Mouse (Mus musculus): ENCODE data around the gene AY074887. TPM values are rescaled to one million over a fixed set of nuclear protein-coding genes. Genes with fewer than 3 reads are reported as not detected.
"Not testable (repeated sequence)": the region's sequence is repeated elsewhere in the genome, so short reads cannot be mapped to it uniquely, and the experiment has no call there.

AY074887 gene
- total and polyA plus RNA-seq, 2 experiments from 2014 or later = 0.37 TPM; not detected in 1

DNA sequence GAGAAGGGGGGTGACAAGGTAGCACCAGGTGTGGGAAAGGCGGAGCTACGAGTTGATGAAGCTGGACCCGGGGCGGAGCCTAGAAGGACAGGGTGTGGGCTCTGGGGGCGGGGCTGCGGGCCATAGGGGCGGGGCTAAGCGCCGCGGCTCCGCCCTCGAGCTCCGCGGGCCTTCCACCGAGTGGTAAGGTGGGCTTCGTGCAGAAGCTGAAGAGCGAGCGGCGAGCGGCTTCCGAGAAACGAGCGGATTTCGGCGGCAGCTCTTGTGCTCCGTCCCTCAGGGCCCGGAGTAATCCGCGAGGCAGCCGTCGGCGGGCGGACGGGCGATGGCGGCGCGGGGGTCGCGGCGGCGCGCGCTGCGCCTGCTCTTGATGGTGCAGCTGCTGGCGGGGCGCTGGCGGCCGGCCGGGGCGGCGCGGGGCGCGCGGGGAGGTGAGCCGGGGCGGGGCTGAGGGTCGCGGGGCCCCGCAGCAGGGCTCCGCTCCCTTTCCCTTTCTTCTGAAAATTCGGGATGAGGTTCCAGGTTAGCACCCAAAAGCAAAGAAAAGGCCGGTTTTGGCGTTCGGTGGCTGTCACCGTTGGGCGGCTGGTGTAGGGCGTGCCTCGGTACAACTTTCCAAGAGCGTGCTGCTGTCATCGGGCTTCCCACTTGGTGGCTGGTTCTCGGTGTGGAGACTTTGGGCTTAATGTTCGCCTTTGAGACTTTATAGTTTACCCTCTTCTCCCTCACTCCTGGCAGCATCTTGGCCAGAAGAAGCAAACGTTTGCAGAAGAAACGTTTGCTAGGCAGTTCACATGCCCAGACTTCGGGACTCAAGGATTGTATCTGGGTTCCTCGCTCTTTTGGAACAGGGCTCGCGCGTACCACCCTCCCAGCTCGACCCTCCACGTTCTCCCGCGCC lies 30.7 kb upstream of the AY074887 start:
- H3K9ac ChIP-seq (replicated peaks; ENCODE audit: low read depth, low read length) = peak overlapping the region; percentile 26; the same call in 1 of the 2 replicates
- H3K27me3 ChIP-seq (ENCODE audit: control insufficient read depth, insufficient read depth, low read length) = peaks cover 45% of the 10 kb centered on the region
- peak overlapping the region; percentile 55 for H3K4me3 ChIP-seq (ENCODE audit: low read depth, low read length)
- H3K4me1 ChIP-seq (ENCODE audit: control insufficient read depth, insufficient read depth) = no peaks in the 10 kb centered on the region
- peak overlapping the region; percentile 89 for H3K4me2 ChIP-seq (ENCODE audit: low read depth, low read length)
- DNase-seq (ENCODE audit: low spot score) (peak; percentile 10), ATAC-seq (ENCODE audit: insufficient read depth, low read depth) (peak; percentile 70)
- TF ChIP-seq EP300 (IDR thresholded peaks at IDR 0.05; ENCODE audit: low read depth) (no peak), CTCF (IDR thresholded peaks at IDR 0.05; ENCODE audit: low read depth) (no peak)
- no peak overlapping the region for H3K27ac ChIP-seq (ENCODE audit: low read depth)
- H3K9me3 ChIP-seq (replicated peaks; ENCODE audit: control insufficient read depth, low read length) = no peaks in the 10 kb centered on the region
- H3K36me3 ChIP-seq (replicated peaks; ENCODE audit: control insufficient read depth, insufficient read depth, low read length) = no peaks in the 10 kb centered on the region
- under 1% methylated on average over 73 of the region's 85 CpGs for WGBS

GRCm38 (mm10) chr9:54980674-54981073 lies 29.9 kb upstream of the AY074887 start, which contains the start of gene Chrna5:
TSS of gene Chrna5 (plus strand) at chr9:54980880.
- DNase-seq (ENCODE audit: low spot score) (no peak), ATAC-seq (ENCODE audit: insufficient read depth, low read depth) (no peak)
- H3K27me3 ChIP-seq (ENCODE audit: control insufficient read depth, insufficient read depth, low read length) = peaks cover 46% of the 10 kb centered on the region
- H3K36me3 ChIP-seq (replicated peaks; ENCODE audit: control insufficient read depth, insufficient read depth, low read length) = no peaks in the 10 kb centered on the region
- peak within 1 kb of the TSS; percentile 55 for H3K4me3 ChIP-seq (ENCODE audit: low read depth, low read length)
- H3K27ac ChIP-seq (ENCODE audit: low read depth) = no peak within 1 kb of the TSS
- no peak for TF ChIP-seq CTCF (IDR thresholded peaks at IDR 0.05; ENCODE audit: low read depth)
- 66% methylated on average over 8 of the region's 8 CpGs for whole genome bisulfite sequencing
- H3K9me3 ChIP-seq (replicated peaks; ENCODE audit: control insufficient read depth, low read length) = no peaks in the 10 kb centered on the region
- H3K4me2 ChIP-seq (ENCODE audit: low read depth, low read length) = peak within 1 kb of the TSS; percentile 89
- H3K9ac ChIP-seq (replicated peaks; ENCODE audit: low read depth, low read length) = peak within 1 kb of the TSS; percentile 26; the same call in 1 of the 2 replicates
- no peaks in the 10 kb centered on the region for H3K4me1 ChIP-seq (ENCODE audit: control insufficient read depth, insufficient read depth)

GRCm38 (mm10) chr9:54969972-54970637 lies 19.3 kb upstream of the AY074887 start:
- no peaks in the 10 kb centered on the region for H3K9me3 ChIP-seq (replicated peaks; ENCODE audit: control insufficient read depth, low read length)
- TF ChIP-seq CTCF (IDR thresholded peaks at IDR 0.05; ENCODE audit: low read depth) (no peak), EP300 (IDR thresholded peaks at IDR 0.05; ENCODE audit: low read depth) (no peak)
- H3K4me1 ChIP-seq (ENCODE audit: control insufficient read depth, insufficient read depth) = no peaks in the 10 kb centered on the region
- H3K36me3 ChIP-seq (replicated peaks; ENCODE audit: control insufficient read depth, insufficient read depth, low read length) = no peaks in the 10 kb centered on the region
- H3K9ac ChIP-seq (replicated peaks; ENCODE audit: low read depth, low read length) = no peak overlapping the region
- WGBS = 53% methylated on average over 8 of the region's 8 CpGs
- H3K27ac ChIP-seq (ENCODE audit: low read depth) = no peak overlapping the region
- H3K27me3 ChIP-seq (ENCODE audit: control insufficient read depth, insufficient read depth, low read length) = no peaks in the 10 kb centered on the region
- ATAC-seq (ENCODE audit: insufficient read depth, low read depth) (no peak), DNase-seq (ENCODE audit: low spot score) (no peak)
- no peak overlapping the region for H3K4me3 ChIP-seq (ENCODE audit: low read depth, low read length)
- no peak overlapping the region for H3K4me2 ChIP-seq (ENCODE audit: low read depth, low read length)

- ATAC-seq (ENCODE audit: insufficient read depth, low read depth) = no peak
- Histone ChIP-seq H3K4me1 (ENCODE audit: control insufficient read depth, insufficient read depth) (no peaks in the 10 kb centered on the region), H3K9me3 (replicated peaks; ENCODE audit: control insufficient read depth, low read length) (no peaks in the 10 kb centered on the region), H3K27me3 (ENCODE audit: control insufficient read depth, insufficient read depth, low read length) (no peaks in the 10 kb centered on the region), H3K27ac (ENCODE audit: low read depth) (no peak overlapping the region), H3K9ac (replicated peaks; ENCODE audit: low read depth, low read length) (no peak overlapping the region), H3K4me3 (ENCODE audit: low read depth, low read length) (no peak overlapping the region), H3K36me3 (replicated peaks; ENCODE audit: control insufficient read depth, insufficient read depth, low read length) (peaks cover 16% of the 10 kb centered on the region), H3K4me2 (ENCODE audit: low read depth, low read length) (no peak overlapping the region)
- no peak for DNase-seq (ENCODE audit: low spot score)
- TF ChIP-seq CTCF (IDR thresholded peaks at IDR 0.05; ENCODE audit: low read depth) = no peak
- TF ChIP-seq EP300 (IDR thresholded peaks at IDR 0.05; ENCODE audit: low read depth) = no peak
These were observed 12.9 kb upstream of the AY074887 start for GRCm38 (mm10) chr9:54963669-54964068.

DNA sequence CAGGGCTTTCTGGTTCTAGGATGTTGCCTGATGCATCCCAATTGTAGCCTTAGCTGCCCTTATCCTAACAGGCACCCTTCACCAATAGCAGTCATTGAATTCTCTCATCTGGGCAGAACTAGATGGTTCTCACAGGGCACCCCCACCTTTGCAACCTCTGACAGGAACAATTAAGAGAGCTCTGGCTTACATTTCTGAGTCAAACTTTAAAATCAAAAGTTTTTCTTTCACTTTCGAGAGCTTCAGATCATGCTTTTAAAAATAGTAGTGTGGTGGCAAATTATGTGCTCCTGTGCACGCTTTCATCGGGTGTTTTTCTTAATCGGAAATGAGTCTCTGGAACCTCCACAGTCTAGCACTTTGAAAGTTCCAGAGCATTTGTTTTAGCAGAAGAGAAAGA lies 10.3 kb upstream of the AY074887 start:
- WGBS = 90% methylated on average over 4 of the region's 4 CpGs
- Histone ChIP-seq H3K9me3 (replicated peaks; ENCODE audit: control insufficient read depth, low read length) (no peaks in the 10 kb centered on the region), H3K27ac (ENCODE audit: low read depth) (no peak overlapping the region), H3K27me3 (ENCODE audit: control insufficient read depth, insufficient read depth, low read length) (no peaks in the 10 kb centered on the region), H3K9ac (replicated peaks; ENCODE audit: low read depth, low read length) (no peak overlapping the region), H3K4me3 (ENCODE audit: low read depth, low read length) (no peak overlapping the region), H3K4me2 (ENCODE audit: low read depth, low read length) (no peak overlapping the region), H3K36me3 (replicated peaks; ENCODE audit: control insufficient read depth, insufficient read depth, low read length) (peaks cover 42% of the 10 kb centered on the region), H3K4me1 (ENCODE audit: control insufficient read depth, insufficient read depth) (no peaks in the 10 kb centered on the region)
- ATAC-seq (ENCODE audit: insufficient read depth, low read depth) (no peak), DNase-seq (ENCODE audit: low spot score) (no peak)
- TF ChIP-seq EP300 (IDR thresholded peaks at IDR 0.05; ENCODE audit: low read depth) (no peak), CTCF (IDR thresholded peaks at IDR 0.05; ENCODE audit: low read depth) (no peak)

DNA sequence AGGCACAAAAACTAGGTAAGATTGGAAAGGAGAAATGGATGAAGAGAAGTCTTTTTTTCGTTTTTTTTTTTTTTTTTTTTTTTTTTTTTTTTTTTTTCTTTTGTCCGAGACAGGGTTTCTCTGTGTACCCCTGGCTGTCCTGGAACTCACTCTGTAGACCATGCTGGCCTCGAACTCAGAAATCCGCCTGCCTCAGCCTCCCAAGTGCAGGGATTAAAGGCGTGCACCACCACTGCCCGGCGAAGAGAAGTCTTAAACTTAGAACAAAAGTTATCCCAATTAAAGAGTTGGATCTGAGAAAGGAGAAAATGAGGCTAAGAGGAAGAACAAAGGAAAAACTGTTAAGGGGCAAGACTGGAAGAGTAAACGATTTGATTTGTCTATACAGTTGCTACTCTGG lies 636 bp downstream of the AY074887 start:
- WGBS = 47% methylated on average over 8 of the region's 8 CpGs
- H3K4me2 ChIP-seq (ENCODE audit: low read depth, low read length) = peak overlapping the region; percentile 86
- H3K36me3 ChIP-seq (replicated peaks; ENCODE audit: control insufficient read depth, insufficient read depth, low read length) = peaks cover 28% of the 10 kb centered on the region
- H3K27ac ChIP-seq (ENCODE audit: low read depth) = peak overlapping the region; percentile 90
- not testable (repeated sequence) for ATAC-seq (ENCODE audit: insufficient read depth, low read depth); H3K4me1 ChIP-seq (ENCODE audit: control insufficient read depth, insufficient read depth); H3K9ac ChIP-seq (replicated peaks; ENCODE audit: low read depth, low read length); DNase-seq (ENCODE audit: low spot score); H3K9me3 ChIP-seq (replicated peaks; ENCODE audit: control insufficient read depth, low read length); H3K27me3 ChIP-seq (ENCODE audit: control insufficient read depth, insufficient read depth, low read length)
- peak overlapping the region; percentile 76 for H3K4me3 ChIP-seq (ENCODE audit: low read depth, low read length)
